Mouse (Mus musculus): ENCODE measurements around the gene Uhrf1bp1.

DNA sequence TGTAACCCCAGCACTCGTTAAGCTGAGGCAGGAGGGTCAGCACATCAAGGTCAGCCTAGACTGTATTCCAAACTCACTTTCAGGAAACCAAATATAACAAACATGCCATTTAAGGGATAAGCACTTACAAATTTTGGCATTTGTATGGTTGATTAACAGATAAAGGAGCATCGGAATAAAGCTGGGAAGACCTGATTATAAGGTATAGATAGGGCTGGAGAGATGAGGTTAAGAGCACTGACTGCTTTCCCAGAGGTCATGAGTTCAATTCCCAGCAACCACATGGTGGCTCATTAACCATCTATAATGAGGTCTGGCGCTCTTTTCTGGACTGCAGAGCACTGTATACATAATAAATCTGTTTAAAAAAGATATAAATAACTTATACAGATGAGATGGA lies 17.3 kb downstream of the Uhrf1bp1 start:
- no peak for TF ChIP-seq POLR2A (IDR thresholded peaks at IDR 0.05; ENCODE audit: borderline replicate concordance, insufficient read depth, low read length)
- no peak for TF ChIP-seq CTCF (IDR thresholded peaks at IDR 0.05; ENCODE audit: borderline replicate concordance, insufficient read depth, low read depth, low read length)
